Mouse (Mus musculus): ENCODE measurements around the gene Pifo. TPM values are rescaled to one million over a fixed set of nuclear protein-coding genes. Genes with fewer than 3 reads are reported as not detected.

Pifo gene
- polyA plus RNA-seq, 1 experiment from 2014 or later, result 0.21 TPM

Other genes with a start within 250 kb of the Pifo start
- 66.0 and 66.3 TPM in 2 replicates for gene Rap1a, start 213.3 kb downstream of the Pifo start, polyA plus RNA-seq (2016; fragmentation: Nextera tagmentation; extraction: Ambion mirVana)
- not detected in 2 replicates for gene Adora3, start 143.8 kb downstream of the Pifo start, polyA plus RNA-seq (2016; fragmentation: Nextera tagmentation; extraction: Ambion mirVana)
- gene Tmigd3, start 143.7 kb downstream of the Pifo start, polyA plus RNA-seq (2016; fragmentation: Nextera tagmentation; extraction: Ambion mirVana), result 0.15 TPM in 1 of 2 replicates, not detected in the other
- 0.34 and 0.61 TPM in 2 replicates for gene I830077J02Rik, start 82.0 kb downstream of the Pifo start, polyA plus RNA-seq (2016; fragmentation: Nextera tagmentation; extraction: Ambion mirVana)
- gene Wdr77, start 55.3 kb downstream of the Pifo start, polyA plus RNA-seq (2016; fragmentation: Nextera tagmentation; extraction: Ambion mirVana), result 180 and 193 TPM in 2 replicates
- 459 and 473 TPM in 2 replicates for gene Atp5f1, start 54.5 kb downstream of the Pifo start, polyA plus RNA-seq (2016; fragmentation: Nextera tagmentation; extraction: Ambion mirVana)
- 2.0 and 2.7 TPM in 2 replicates for gene Ovgp1, start 40.9 kb downstream of the Pifo start, polyA plus RNA-seq (2016; fragmentation: Nextera tagmentation; extraction: Ambion mirVana)
- not detected in 2 replicates for gene Chil5, start 18.2 kb upstream of the Pifo start, polyA plus RNA-seq (2016; fragmentation: Nextera tagmentation; extraction: Ambion mirVana)
- 0.20 and 0.29 TPM in 2 replicates for gene Chia1, start 98.6 kb upstream of the Pifo start, polyA plus RNA-seq (2016; fragmentation: Nextera tagmentation; extraction: Ambion mirVana)
- gene Chil3, start 152.9 kb upstream of the Pifo start, polyA plus RNA-seq (2016; fragmentation: Nextera tagmentation; extraction: Ambion mirVana), result not detected in 2 replicates
- gene Chil4, start 204.9 kb upstream of the Pifo start, polyA plus RNA-seq (2016; fragmentation: Nextera tagmentation; extraction: Ambion mirVana), result not detected in 2 replicates

Data from embryonic facial prominence, embryonic 10.5 days (tissue).